24 mouse cellular contexts compared by ENCODE assay signal in the genomic region with DNA sequence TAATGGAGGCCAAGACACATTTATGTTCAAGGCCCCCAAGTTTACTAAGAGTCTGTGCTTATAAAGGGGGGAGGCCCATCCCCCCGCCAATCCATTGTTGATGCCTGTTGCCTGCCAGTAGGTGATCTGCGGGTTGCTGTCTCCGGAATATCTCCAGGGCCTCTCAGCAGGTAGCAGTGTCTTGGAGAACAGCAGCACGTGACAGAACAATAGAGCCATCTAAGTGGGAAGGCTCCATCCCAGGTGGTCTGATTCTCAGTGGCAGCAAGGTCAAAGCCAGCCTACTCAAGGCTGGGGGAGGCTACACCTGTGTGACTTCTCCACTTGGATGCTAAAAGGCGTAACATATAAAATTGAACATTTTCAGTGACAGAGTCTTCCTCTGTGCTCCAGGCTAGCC.
"Had no signal": no experiment of that assay in that cellular context is flagged by ENCODE, and none has a peak within 500 bp of the region (broad histone marks: within the 10 kb centered on the region; RNA-seq: fewer than 3 reads in every experiment).

No protein-coding gene starts in this region.

- H3K27ac ChIP-seq: heart, adult 2 months; hindbrain, embryonic 12.5 days; hindbrain, embryonic 14.5 days; hindbrain, postnatal 0 days; kidney, embryonic 15.5 days; kidney, postnatal 0 days; limb, embryonic 13.5 days; limb, embryonic 15.5 days; liver, embryonic 12.5 days; liver, embryonic 14.5 days had no signal

- H3K9ac ChIP-seq: heart, embryonic 12.5 days; hindbrain, embryonic 12.5 days; hindbrain, embryonic 14.5 days; kidney, embryonic 15.5 days; limb, embryonic 13.5 days; limb, embryonic 15.5 days; liver, embryonic 12.5 days; liver, embryonic 14.5 days had no signal

- H3K4me3 ChIP-seq: heart, adult 2 months; heart, embryonic 12.5 days; hindbrain, embryonic 12.5 days; kidney, embryonic 15.5 days; limb, embryonic 13.5 days; limb, embryonic 15.5 days; liver, embryonic 12.5 days had no signal

- DNase-seq: gastrocnemius, postnatal 10 days; gastrocnemius, postnatal 25 days; heart, adult 2 months; heart, postnatal 10 days; heart, postnatal 4 days; kidney, adult 11 months; kidney, adult 2 months; kidney, adult 9 months; kidney, postnatal 14 days; kidney, postnatal 36 days; layer of hippocampus, adult 9-11 months; layer of hippocampus, postnatal 36 days; left cerebral cortex, postnatal 4 days had no signal

- H3K27me3 ChIP-seq: heart, embryonic 12.5 days; hindbrain, embryonic 12.5 days had no signal

- ATAC-seq: hindbrain, postnatal 0 days; intestine, embryonic 16.5 days; liver, embryonic 12.5 days had no signal

- H3K4me2 ChIP-seq: heart, embryonic 12.5 days; hindbrain, embryonic 12.5 days; hindbrain, embryonic 14.5 days; kidney, embryonic 15.5 days; limb, embryonic 13.5 days; limb, embryonic 15.5 days; liver, embryonic 12.5 days had no signal

- H3K36me3 ChIP-seq: heart, embryonic 12.5 days; hindbrain, embryonic 12.5 days; kidney, embryonic 15.5 days; limb, embryonic 13.5 days; limb, embryonic 15.5 days; liver, embryonic 12.5 days had no signal

- H3K9me3 ChIP-seq: heart, embryonic 12.5 days; hindbrain, embryonic 12.5 days; kidney, embryonic 15.5 days; limb, embryonic 13.5 days; limb, embryonic 15.5 days; liver, embryonic 12.5 days had no signal

- H3K4me1 ChIP-seq: hindbrain, embryonic 12.5 days; kidney, embryonic 15.5 days; limb, embryonic 13.5 days; limb, embryonic 15.5 days; liver, embryonic 12.5 days had no signal
